ENCODE assay signal across 13 mouse cellular contexts in genomic region chr6:114866619-114867018, GRCm38 (mm10).
DNase-seq lines count a peak whose midpoint lies in the region; ATAC-seq and TF ChIP-seq lines count a peak whose summit lies in the region.
"Had no signal": no experiment of that assay in that cellular context is flagged by ENCODE, and none has a peak within 500 bp of the region (broad histone marks: within the 10 kb centered on the region; RNA-seq: fewer than 3 reads in every experiment).

No protein-coding gene starts in this region.

- H3K4me1 ChIP-seq in limb, embryonic 15.5 days, result peaks cover 72% of the 10 kb centered on the region
- H3K4me1 ChIP-seq in limb, embryonic 10.5 days, result peaks cover 30% of the 10 kb centered on the region
- H3K4me1 ChIP-seq in heart, embryonic 16.5 days (ENCODE audit: control insufficient read depth, insufficient read depth, low read length), result peaks cover 32% of the 10 kb centered on the region
- peaks cover 4% of the 10 kb centered on the region for H3K4me1 ChIP-seq in forebrain, embryonic 14.5 days (ENCODE audit: control insufficient read depth, insufficient read depth, low read length)
- H3K4me1 ChIP-seq in forebrain, embryonic 13.5 days, result peaks cover 29% of the 10 kb centered on the region

- H3K4me3 ChIP-seq in limb, embryonic 15.5 days, result no peak overlapping the region
- H3K4me3 ChIP-seq in limb, embryonic 10.5 days, result no peak overlapping the region
- H3K4me3 ChIP-seq in heart, embryonic 16.5 days (ENCODE audit: low read length), result no peak overlapping the region
- H3K4me3 ChIP-seq in myocyte, result no peak overlapping the region
- H3K4me3 ChIP-seq in forebrain, embryonic 14.5 days (ENCODE audit: low read depth, low read length), result no peak overlapping the region
- H3K4me3 ChIP-seq in forebrain, embryonic 13.5 days, result no peak overlapping the region
- H3K4me3 ChIP-seq: liver, embryonic 13.5 days; neural tube, embryonic 15.5 days had no signal

- peak overlapping the region; percentile 19 for H3K27ac ChIP-seq in limb, embryonic 15.5 days
- no peak overlapping the region for H3K27ac ChIP-seq in limb, embryonic 10.5 days
- H3K27ac ChIP-seq in heart, embryonic 16.5 days (ENCODE audit: low read length), result peak overlapping the region; percentile 59
- H3K27ac ChIP-seq in forebrain, embryonic 14.5 days (ENCODE audit: low read depth, low read length), result no peak overlapping the region
- H3K27ac ChIP-seq in forebrain, embryonic 13.5 days, result no peak overlapping the region
- H3K27ac ChIP-seq: liver, embryonic 13.5 days; macrophage; neural tube, embryonic 15.5 days had no signal

- ATAC-seq in limb, embryonic 15.5 days (ENCODE audit: insufficient number of reproducible peaks, low FRiP score, low TSS enrichment, low read depth), result no peak
- no peak for ATAC-seq in heart, embryonic 16.5 days (replicated peaks; ENCODE audit: extremely low read depth, insufficient read depth, low FRiP score)
- no peak for ATAC-seq in forebrain, embryonic 14.5 days
- ATAC-seq in forebrain, embryonic 13.5 days, result no peak
- ATAC-seq: hindbrain, embryonic 16.5 days had no signal

- no peak overlapping the region for H3K4me2 ChIP-seq in limb, embryonic 15.5 days
- H3K4me2 ChIP-seq in heart, embryonic 16.5 days (ENCODE audit: low read depth, low read length), result no peak overlapping the region
- peak overlapping the region; percentile 37 for H3K4me2 ChIP-seq in myocyte (ENCODE audit: low read depth)
- H3K4me2 ChIP-seq in forebrain, embryonic 14.5 days (ENCODE audit: low read length), result no peak overlapping the region
- no peak overlapping the region for H3K4me2 ChIP-seq in forebrain, embryonic 13.5 days
- H3K4me2 ChIP-seq: liver, embryonic 13.5 days; neural tube, embryonic 15.5 days had no signal

- H3K27me3 ChIP-seq in limb, embryonic 15.5 days, result no peaks in the 10 kb centered on the region
- H3K27me3 ChIP-seq in limb, embryonic 10.5 days (ENCODE audit: low read depth, poor library complexity, severe bottlenecking), result no peaks in the 10 kb centered on the region
- H3K27me3 ChIP-seq in heart, embryonic 16.5 days (ENCODE audit: control insufficient read depth, insufficient read depth, low read length), result no peaks in the 10 kb centered on the region
- no peaks in the 10 kb centered on the region for H3K27me3 ChIP-seq in myocyte (ENCODE audit: control insufficient read depth, insufficient read depth, insufficient read length)
- no peaks in the 10 kb centered on the region for H3K27me3 ChIP-seq in forebrain, embryonic 14.5 days (replicated peaks; ENCODE audit: control insufficient read depth, insufficient read depth, low read length)
- no peaks in the 10 kb centered on the region for H3K27me3 ChIP-seq in forebrain, embryonic 13.5 days
- H3K27me3 ChIP-seq: liver, embryonic 13.5 days; neural tube, embryonic 15.5 days had no signal

- TF ChIP-seq POLR2A in myocyte (IDR thresholded peaks at IDR 0.05; ENCODE audit: insufficient read length, low read depth), result no peak

- peaks cover 60% of the 10 kb centered on the region for H3K79me2 ChIP-seq in myocyte (ENCODE audit: control insufficient read depth, insufficient read depth)

- peak; percentile 96 for DNase-seq in heart, adult 11 months
- DNase-seq in heart, postnatal 14 days, result no peak
- no peak for DNase-seq in limb, embryonic 10.5 days (ENCODE audit: low spot score)
- DNase-seq in forebrain, embryonic 14.5 days (ENCODE audit: low spot score), result no peak
- DNase-seq: cerebellum, adult 8-10 months; liver, embryonic 13.5 days had no signal

- intact Hi-C loops in heart, postnatal 14 days (cut with DNase I), result no loop called here

- H3K9me3 ChIP-seq in limb, embryonic 15.5 days, result no peaks in the 10 kb centered on the region
- H3K9me3 ChIP-seq in limb, embryonic 10.5 days (replicated peaks), result no peaks in the 10 kb centered on the region
- H3K9me3 ChIP-seq in heart, embryonic 16.5 days (replicated peaks; ENCODE audit: control insufficient read depth, low read length), result no peaks in the 10 kb centered on the region
- H3K9me3 ChIP-seq in forebrain, embryonic 14.5 days (replicated peaks; ENCODE audit: control insufficient read depth, low read length), result no peaks in the 10 kb centered on the region
- H3K9me3 ChIP-seq in forebrain, embryonic 13.5 days (replicated peaks), result no peaks in the 10 kb centered on the region
- H3K9me3 ChIP-seq: liver, embryonic 13.5 days; neural tube, embryonic 15.5 days had no signal

- H3K36me3 ChIP-seq in limb, embryonic 15.5 days, result peaks cover 36% of the 10 kb centered on the region
- peaks cover 56% of the 10 kb centered on the region for H3K36me3 ChIP-seq in limb, embryonic 10.5 days
- peaks cover 17% of the 10 kb centered on the region; the same call in 1 of the 2 replicates for H3K36me3 ChIP-seq in heart, embryonic 16.5 days (ENCODE audit: control insufficient read depth, insufficient read depth)
- peaks cover 9% of the 10 kb centered on the region for H3K36me3 ChIP-seq in myocyte (ENCODE audit: control insufficient read depth, insufficient read depth)
- peaks cover 26% of the 10 kb centered on the region for H3K36me3 ChIP-seq in forebrain, embryonic 14.5 days (ENCODE audit: control insufficient read depth, insufficient read depth, low read length)
- H3K36me3 ChIP-seq in forebrain, embryonic 13.5 days (ENCODE audit: poor library complexity, severe bottlenecking), result peaks cover 37% of the 10 kb centered on the region

- WGBS in limb, embryonic 15.5 days, result 81% methylated on average over 4 of the region's 4 CpGs
- 85% methylated on average over 4 of the region's 4 CpGs for WGBS in limb, embryonic 10.5 days
- 67% methylated on average over 4 of the region's 4 CpGs for WGBS in heart, embryonic 16.5 days
- WGBS in forebrain, embryonic 14.5 days, result 87% methylated on average over 4 of the region's 4 CpGs
- WGBS in forebrain, embryonic 13.5 days, result 85% methylated on average over 4 of the region's 4 CpGs

- no peak overlapping the region for H3ac ChIP-seq in myocyte (ENCODE audit: control insufficient read depth, insufficient read length)

- no peak overlapping the region for H3K9ac ChIP-seq in limb, embryonic 15.5 days
- H3K9ac ChIP-seq in heart, embryonic 16.5 days (ENCODE audit: low read length), result no peak overlapping the region
- H3K9ac ChIP-seq in forebrain, embryonic 14.5 days (ENCODE audit: low read length), result no peak overlapping the region
- H3K9ac ChIP-seq in forebrain, embryonic 13.5 days, result no peak overlapping the region
- H3K9ac ChIP-seq: liver, embryonic 13.5 days; neural tube, embryonic 15.5 days had no signal

TF ChIP-seq in myocyte, 11 proteins besides CTCF, POLR2A, EP300 and RAD21:
- TF ChIP-seq E2F4 (IDR thresholded peaks at IDR 0.05; ENCODE audit: insufficient read depth) (no peak), MAX (IDR thresholded peaks at IDR 0.05; ENCODE audit: low read depth) (no peak), SRF (IDR thresholded peaks at IDR 0.05; ENCODE audit: control insufficient read depth, insufficient read length, low read depth) (no peak), TCF12 (IDR thresholded peaks at IDR 0.05; ENCODE audit: insufficient read depth, poor library complexity, severe bottlenecking) (no peak), TCF3 (IDR thresholded peaks at IDR 0.05; ENCODE audit: insufficient read length, low read depth) (no peak), USF1 (IDR thresholded peaks at IDR 0.05; ENCODE audit: low read depth) (no peak), POLR2AphosphoS2 (IDR thresholded peaks at IDR 0.05; ENCODE audit: insufficient read length, low read depth) (no peak)
TF ChIP-seq in myocyte: peak in this region for 0.

Comparison
In these comparisons a context has a peak if more than half of its experiments do, and no peak if none do; other contexts are left out.
1. H3K27ac ChIP-seq: peak in limb, embryonic 15.5 days (single experiment) and heart, embryonic 16.5 days (single experiment); none in limb, embryonic 10.5 days (single experiment), forebrain, embryonic 14.5 days (single experiment) and forebrain, embryonic 13.5 days (single experiment).